Mouse (Mus musculus): ENCODE measurements around the gene Wfs1. TPM values are rescaled to one million over a fixed set of nuclear protein-coding genes. Genes with fewer than 3 reads are reported as not detected.
"Not testable (repeated sequence)": the region's sequence is repeated elsewhere in the genome, so short reads cannot be mapped to it uniquely, and the experiment has no call there.

The Wfs1 gene
- polyA plus RNA-seq, 1 experiment from 2014 or later = 7.4 TPM

GRCm38 (mm10) chr5:36945713-36946112 lies 43.3 kb downstream of the Wfs1 start:
- Histone ChIP-seq H3K9me3 (ENCODE audit: control insufficient read depth, low read length) (no peaks in the 10 kb centered on the region), H3K4me3 (ENCODE audit: low read depth, low read length) (no peak overlapping the region), H3K4me2 (ENCODE audit: low read depth, low read length) (no peak overlapping the region), H3K27ac (ENCODE audit: low read depth, low read length) (no peak overlapping the region), H3K36me3 (ENCODE audit: control insufficient read depth, insufficient read depth, low read length) (no peaks in the 10 kb centered on the region), H3K9ac (replicated peaks; ENCODE audit: low read depth, low read length) (no peak overlapping the region), H3K27me3 (ENCODE audit: control insufficient read depth, insufficient read depth, low read length) (no peaks in the 10 kb centered on the region), H3K4me1 (ENCODE audit: control insufficient read depth, insufficient read depth, low read length) (peaks cover 11% of the 10 kb centered on the region)
- no peak; the same call in 1 of the 2 replicates for ATAC-seq (ENCODE audit: low read depth)
- whole genome bisulfite sequencing = 78% methylated on average over 2 of the region's 2 CpGs

GRCm38 (mm10) chr5:36945102-36945701 lies 43.8 kb downstream of the Wfs1 start:
- Histone ChIP-seq H3K27me3 (ENCODE audit: control insufficient read depth, insufficient read depth, low read length) (no peaks in the 10 kb centered on the region), H3K4me3 (ENCODE audit: low read depth, low read length) (no peak overlapping the region), H3K9me3 (ENCODE audit: control insufficient read depth, low read length) (no peaks in the 10 kb centered on the region), H3K36me3 (ENCODE audit: control insufficient read depth, insufficient read depth, low read length) (no peaks in the 10 kb centered on the region; the same call in 1 of the 2 replicates), H3K4me2 (ENCODE audit: low read depth, low read length) (no peak overlapping the region), H3K9ac (replicated peaks; ENCODE audit: low read depth, low read length) (no peak overlapping the region), H3K27ac (ENCODE audit: low read depth, low read length) (peak overlapping the region; percentile 55; the same call in 1 of the 2 replicates), H3K4me1 (ENCODE audit: control insufficient read depth, insufficient read depth, low read length) (peaks cover 11% of the 10 kb centered on the region)
- WGBS = 34% methylated on average over 8 of the region's 8 CpGs
- ATAC-seq (ENCODE audit: low read depth) = peak; percentile 45

GRCm38 (mm10) chr5:36944552-36944951 lies 44.5 kb downstream of the Wfs1 start:
- H3K27ac ChIP-seq (ENCODE audit: low read depth, low read length) = peak overlapping the region; percentile 4; the same call in 1 of the 2 replicates
- no peak overlapping the region for H3K9ac ChIP-seq (replicated peaks; ENCODE audit: low read depth, low read length)
- no peak for ATAC-seq (ENCODE audit: low read depth)
- 78% methylated on average over 5 of the region's 5 CpGs for WGBS
- H3K4me1 ChIP-seq (ENCODE audit: control insufficient read depth, insufficient read depth, low read length) = peaks cover 11% of the 10 kb centered on the region
- H3K27me3 ChIP-seq (ENCODE audit: control insufficient read depth, insufficient read depth, low read length) = no peaks in the 10 kb centered on the region
- H3K4me2 ChIP-seq (ENCODE audit: low read depth, low read length) = no peak overlapping the region
- no peaks in the 10 kb centered on the region; the same call in 1 of the 2 replicates for H3K36me3 ChIP-seq (ENCODE audit: control insufficient read depth, insufficient read depth, low read length)
- no peak overlapping the region for H3K4me3 ChIP-seq (ENCODE audit: low read depth, low read length)
- no peaks in the 10 kb centered on the region for H3K9me3 ChIP-seq (ENCODE audit: control insufficient read depth, low read length)

- ATAC-seq (ENCODE audit: low read depth) = no peak
- Histone ChIP-seq H3K9ac (replicated peaks; ENCODE audit: low read depth, low read length) (no peak overlapping the region), H3K27ac (ENCODE audit: low read depth, low read length) (no peak overlapping the region), H3K4me2 (ENCODE audit: low read depth, low read length) (no peak overlapping the region), H3K36me3 (ENCODE audit: control insufficient read depth, insufficient read depth, low read length) (no peaks in the 10 kb centered on the region; the same call in 1 of the 2 replicates), H3K4me1 (ENCODE audit: control insufficient read depth, insufficient read depth, low read length) (peaks cover 11% of the 10 kb centered on the region), H3K27me3 (ENCODE audit: control insufficient read depth, insufficient read depth, low read length) (no peaks in the 10 kb centered on the region), H3K9me3 (ENCODE audit: control insufficient read depth, low read length) (no peaks in the 10 kb centered on the region), H3K4me3 (ENCODE audit: low read depth, low read length) (no peak overlapping the region)
- WGBS = 95% methylated on average over 2 of the region's 2 CpGs
Observed at GRCm38 (mm10) chr5:36942446-36942845, 46.6 kb downstream of the Wfs1 start.

DNA sequence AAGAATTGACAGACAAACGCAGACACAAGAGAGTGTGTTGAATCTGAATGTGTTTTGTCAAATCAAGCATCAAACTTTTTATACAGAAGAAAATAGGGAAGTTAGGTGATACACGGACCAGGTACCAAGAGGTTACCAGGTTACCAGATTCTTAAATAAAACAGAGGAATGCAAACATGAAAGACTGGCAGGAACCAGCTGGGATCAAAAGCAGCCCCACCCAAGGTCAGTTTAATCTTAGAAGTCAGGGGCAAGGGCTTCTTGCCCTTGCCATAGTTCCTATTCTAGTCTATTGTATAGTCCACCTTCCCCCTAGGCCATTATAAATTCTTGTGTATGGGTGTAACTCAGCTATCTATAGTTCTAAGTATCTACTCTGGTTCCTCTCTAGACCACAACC lies 50.0 kb downstream of the Wfs1 start:
- not testable (repeated sequence) for H3K4me1 ChIP-seq (ENCODE audit: control insufficient read depth, insufficient read depth, low read length); H3K9me3 ChIP-seq (ENCODE audit: control insufficient read depth, low read length); H3K9ac ChIP-seq (replicated peaks; ENCODE audit: low read depth, low read length); ATAC-seq (ENCODE audit: low read depth); H3K27ac ChIP-seq (ENCODE audit: low read depth, low read length); H3K4me3 ChIP-seq (ENCODE audit: low read depth, low read length); H3K36me3 ChIP-seq (ENCODE audit: control insufficient read depth, insufficient read depth, low read length); H3K27me3 ChIP-seq (ENCODE audit: control insufficient read depth, insufficient read depth, low read length); H3K4me2 ChIP-seq (ENCODE audit: low read depth, low read length)
- 82% methylated on average over 2 of the region's 2 CpGs for WGBS

- H3K4me1 ChIP-seq (ENCODE audit: control insufficient read depth, insufficient read depth, low read length) = peaks cover 9% of the 10 kb centered on the region; the same call in 1 of the 2 replicates
- no peak overlapping the region for H3K27ac ChIP-seq (ENCODE audit: low read depth, low read length)
- no peak overlapping the region for H3K4me2 ChIP-seq (ENCODE audit: low read depth, low read length)
- H3K4me3 ChIP-seq (ENCODE audit: low read depth, low read length) = no peak overlapping the region
- no peak overlapping the region for H3K9ac ChIP-seq (replicated peaks; ENCODE audit: low read depth, low read length)
- ATAC-seq (ENCODE audit: low read depth) = no peak
- no peaks in the 10 kb centered on the region for H3K27me3 ChIP-seq (ENCODE audit: control insufficient read depth, insufficient read depth, low read length)
- no peaks in the 10 kb centered on the region for H3K9me3 ChIP-seq (ENCODE audit: control insufficient read depth, low read length)
- WGBS = 92% methylated on average over 5 of the region's 5 CpGs
- H3K36me3 ChIP-seq (ENCODE audit: control insufficient read depth, insufficient read depth, low read length) = no peaks in the 10 kb centered on the region; the same call in 1 of the 2 replicates
Observed at GRCm38 (mm10) chr5:36938021-36938420, 51.0 kb downstream of the Wfs1 start.

DNA sequence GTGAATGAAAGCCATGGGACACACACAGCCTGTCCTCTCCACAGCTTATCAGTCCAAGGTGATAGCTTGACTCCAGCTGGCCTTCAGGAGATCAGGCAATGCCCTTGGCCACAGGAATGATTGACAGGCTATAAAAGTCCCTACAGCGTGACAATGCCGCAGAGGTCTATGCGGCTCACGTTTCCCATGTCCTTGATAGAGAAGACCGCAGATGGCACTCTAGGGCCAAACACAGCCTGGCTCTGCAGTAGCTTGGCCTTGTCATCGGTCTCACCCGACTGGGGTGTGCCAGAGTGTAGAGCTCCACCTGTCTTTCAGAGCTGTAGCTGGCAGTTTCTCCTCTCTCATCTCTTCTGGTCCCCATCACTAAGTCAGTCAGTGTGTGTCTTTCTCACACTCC lies 52.5 kb downstream of the Wfs1 start:
- Histone ChIP-seq H3K27ac (ENCODE audit: low read depth, low read length) (0 out of 2 replicates have a peak overlapping the region, but pooled peaks have one; percentile 53), H3K4me2 (ENCODE audit: low read depth, low read length) (no peak overlapping the region), H3K9ac (replicated peaks; ENCODE audit: low read depth, low read length) (no peak overlapping the region), H3K4me3 (ENCODE audit: low read depth, low read length) (no peak overlapping the region), H3K4me1 (ENCODE audit: control insufficient read depth, insufficient read depth, low read length) (peaks cover 9% of the 10 kb centered on the region; the same call in 1 of the 2 replicates), H3K27me3 (ENCODE audit: control insufficient read depth, insufficient read depth, low read length) (no peaks in the 10 kb centered on the region), H3K9me3 (ENCODE audit: control insufficient read depth, low read length) (no peaks in the 10 kb centered on the region), H3K36me3 (ENCODE audit: control insufficient read depth, insufficient read depth, low read length) (no peaks in the 10 kb centered on the region; the same call in 1 of the 2 replicates)
- WGBS = 81% methylated on average over 7 of the region's 7 CpGs
- peak; percentile 12; the same call in 1 of the 2 replicates for ATAC-seq (ENCODE audit: low read depth)

GRCm38 (mm10) chr5:36935486-36936473 lies 53.2 kb downstream of the Wfs1 start:
- H3K27ac ChIP-seq (ENCODE audit: low read depth, low read length) = peak overlapping the region; percentile 53; the same call in 1 of the 2 replicates
- no peak overlapping the region for H3K4me2 ChIP-seq (ENCODE audit: low read depth, low read length)
- no peaks in the 10 kb centered on the region for H3K9me3 ChIP-seq (ENCODE audit: control insufficient read depth, low read length)
- H3K4me3 ChIP-seq (ENCODE audit: low read depth, low read length) = no peak overlapping the region
- peak; percentile 90 for ATAC-seq (ENCODE audit: low read depth)
- WGBS = 58% methylated on average over 17 of the region's 17 CpGs
- no peaks in the 10 kb centered on the region for H3K27me3 ChIP-seq (ENCODE audit: control insufficient read depth, insufficient read depth, low read length)
- no peaks in the 10 kb centered on the region; the same call in 1 of the 2 replicates for H3K36me3 ChIP-seq (ENCODE audit: control insufficient read depth, insufficient read depth, low read length)
- H3K4me1 ChIP-seq (ENCODE audit: control insufficient read depth, insufficient read depth, low read length) = peaks cover 9% of the 10 kb centered on the region; the same call in 1 of the 2 replicates
- no peak overlapping the region for H3K9ac ChIP-seq (replicated peaks; ENCODE audit: low read depth, low read length)

Measured in neural tube, embryonic 14.5 days (tissue).